Mouse (Mus musculus) CH12F3 (cell line): ENCODE data around the gene 4930523C07Rik.

Experiments
- in situ Hi-C: fragments of 300-500 bp; cut with MboI; formaldehyde crosslinking; loops from 2 replicates; pipeline ENCODE4 v1.14.3; 2020; ENCODE audit warnings: low sequenced_read_pairs

4930523C07Rik gene

DNA sequence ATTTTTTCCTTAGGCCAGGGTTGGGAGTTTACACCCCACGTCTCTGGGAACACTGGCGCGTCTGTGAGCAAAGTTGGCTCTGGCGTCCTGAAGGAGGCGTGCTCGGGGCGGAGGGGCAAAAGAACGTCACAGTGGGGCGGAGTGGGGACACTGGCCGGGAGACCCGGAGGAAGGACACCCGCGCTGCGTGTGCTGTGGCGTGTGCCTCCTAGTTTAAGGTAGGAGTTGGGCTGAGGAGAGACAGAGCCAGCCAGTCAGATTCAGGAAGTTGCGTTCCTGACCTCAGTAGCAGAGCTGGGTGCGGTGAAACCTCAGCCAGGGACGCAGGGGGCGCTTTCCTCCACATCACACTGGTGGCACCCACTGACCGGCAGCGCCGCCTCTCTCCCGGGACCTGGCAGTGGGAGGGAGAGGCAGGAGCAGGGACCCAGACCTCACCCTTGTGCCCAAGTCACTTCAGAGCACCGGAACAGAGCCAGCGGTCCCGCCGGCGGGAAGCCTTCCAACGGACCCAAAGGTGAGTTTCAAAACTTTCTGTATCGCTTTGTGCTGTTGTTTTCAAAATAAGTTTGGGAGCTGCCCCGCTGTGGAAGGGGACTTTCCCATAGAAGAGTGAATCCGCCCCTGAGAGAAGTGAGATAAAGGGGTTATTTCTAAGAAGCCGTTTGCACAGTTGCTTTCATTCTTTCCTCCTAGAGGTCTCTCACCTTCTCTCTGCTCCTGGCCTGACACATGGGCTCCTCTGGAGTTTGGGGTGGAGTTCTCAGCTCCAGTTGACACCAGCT lies at the start of gene 4930523C07Rik:
TSS of gene 4930523C07Rik (plus strand) at position 146 of the 785 bp plus-strand sequence.
- in situ Hi-C loops, result no loop called here

DNA sequence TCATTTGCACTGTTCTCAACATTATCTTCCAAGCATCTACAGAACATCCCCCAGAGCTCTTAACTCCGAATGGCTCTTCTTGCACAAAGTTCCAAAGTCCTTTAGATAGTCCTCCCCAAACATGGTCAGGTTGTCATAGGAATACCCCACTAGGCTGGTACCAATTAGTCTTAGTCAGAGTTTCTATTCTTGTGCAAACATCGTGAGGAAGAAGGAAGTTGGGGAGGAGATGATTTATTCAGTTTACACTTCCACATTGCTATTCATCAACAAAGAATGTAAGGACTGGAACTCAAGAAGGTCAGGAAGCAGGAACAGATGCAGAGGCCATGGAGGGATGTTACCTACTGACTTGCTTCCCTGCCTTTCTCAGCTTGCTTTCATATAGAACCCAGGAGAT lies 46.9 kb upstream of the 4930523C07Rik start:
- in situ Hi-C loops, result no loop called here

GRCm38 (mm10) chr1:159998349-159998748 lies 45.8 kb upstream of the 4930523C07Rik start:
- in situ Hi-C loops, result no loop called here

GRCm38 (mm10) chr1:159999232-159999631 lies 45.0 kb upstream of the 4930523C07Rik start:
- in situ Hi-C loops, result no loop called here

GRCm38 (mm10) chr1:160005319-160005718 lies 38.9 kb upstream of the 4930523C07Rik start:
- in situ Hi-C loops, result no loop called here

GRCm38 (mm10) chr1:160006919-160007588 lies 37.1 kb upstream of the 4930523C07Rik start:
- in situ Hi-C loops, result no loop called here

- in situ Hi-C loops, result no loop called here
Observed at GRCm38 (mm10) chr1:160013042-160013441, 31.1 kb upstream of the 4930523C07Rik start.

GRCm38 (mm10) chr1:160024339-160024980 lies 19.7 kb upstream of the 4930523C07Rik start:
- in situ Hi-C loops, result no loop called here

GRCm38 (mm10) chr1:160025146-160025894 lies 18.9 kb upstream of the 4930523C07Rik start:
- in situ Hi-C loops, result no loop called here

GRCm38 (mm10) chr1:160025895-160026255 lies 18.3 kb upstream of the 4930523C07Rik start:
- in situ Hi-C loops, result no loop called here

DNA sequence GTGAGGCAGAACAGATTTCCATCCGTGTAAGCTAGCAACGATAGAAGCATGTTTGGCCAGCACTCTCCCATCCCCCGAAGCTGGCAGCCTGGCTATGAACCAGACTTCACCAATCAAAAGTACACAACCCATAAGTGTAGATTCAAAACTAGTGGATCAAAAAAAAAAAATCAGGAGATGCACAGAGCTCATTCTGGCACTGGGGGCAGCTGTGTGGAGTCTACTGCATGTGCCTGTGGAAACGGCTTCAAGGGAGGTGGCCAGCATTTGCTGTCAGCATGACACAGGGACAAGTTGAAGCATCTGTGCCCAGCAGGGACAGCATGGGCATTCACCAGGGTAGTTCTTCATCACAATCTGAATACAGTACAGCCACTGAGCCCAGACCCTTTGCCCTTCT lies 16.2 kb upstream of the 4930523C07Rik start:
- in situ Hi-C loops, result no loop called here

- in situ Hi-C loops, result no loop called here
Observed at GRCm38 (mm10) chr1:160033948-160034598, 10.1 kb upstream of the 4930523C07Rik start.

DNA sequence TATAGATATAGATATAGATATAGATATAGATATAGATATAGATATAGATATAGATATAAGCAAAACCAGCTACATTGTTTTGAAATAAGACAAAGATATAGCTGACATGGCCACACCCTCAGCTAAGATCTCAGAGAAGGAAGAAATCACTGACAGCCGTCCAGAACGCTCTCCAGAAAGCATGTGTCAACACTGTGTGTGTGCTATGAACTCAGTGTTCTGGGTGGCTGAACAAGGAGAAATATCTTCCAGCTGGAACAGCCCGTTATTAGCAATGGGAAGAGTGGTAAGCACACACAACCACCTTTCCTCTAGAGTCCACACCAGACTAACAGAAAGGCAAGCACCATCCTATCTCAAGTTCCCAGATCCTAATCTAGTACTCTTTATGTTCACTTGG lies 8.6 kb upstream of the 4930523C07Rik start:
- in situ Hi-C loops, result no loop called here

- in situ Hi-C loops, result no loop called here
Observed at GRCm38 (mm10) chr1:160036996-160037521, 7.1 kb upstream of the 4930523C07Rik start.

DNA sequence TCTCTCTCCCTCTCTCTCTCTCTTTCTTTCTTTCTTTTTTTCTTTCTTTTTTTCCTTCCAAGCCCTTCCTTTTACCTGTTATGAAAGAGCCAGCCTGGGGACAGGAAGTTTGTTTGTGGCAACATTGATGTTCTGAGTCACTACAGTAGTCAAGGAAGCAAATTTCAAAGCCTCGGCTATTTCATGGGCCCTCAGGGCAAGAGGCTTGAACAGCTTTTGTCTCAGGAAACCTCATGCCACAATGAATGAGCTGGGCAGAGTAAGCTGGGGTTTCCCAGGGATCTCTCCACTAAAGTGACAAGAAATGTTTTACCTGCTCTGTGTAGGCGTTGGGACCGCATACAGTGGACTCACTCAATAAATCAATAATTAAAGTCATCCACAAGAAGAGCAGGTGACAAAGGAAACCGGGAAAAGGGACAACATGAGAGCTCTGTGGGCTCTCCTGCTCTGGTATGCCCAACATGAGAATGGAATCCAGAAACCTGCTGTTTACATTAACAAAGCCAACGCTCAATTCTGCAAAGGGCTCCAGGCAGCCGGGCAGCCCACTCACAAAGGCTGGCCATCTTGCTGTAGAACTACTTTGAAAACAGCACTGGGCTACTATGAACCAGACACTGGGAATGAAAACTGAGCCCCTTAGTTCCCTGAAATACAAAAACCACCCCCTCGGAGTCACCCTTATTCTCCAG lies 4.1 kb upstream of the 4930523C07Rik start:
- in situ Hi-C loops, result no loop called here

DNA sequence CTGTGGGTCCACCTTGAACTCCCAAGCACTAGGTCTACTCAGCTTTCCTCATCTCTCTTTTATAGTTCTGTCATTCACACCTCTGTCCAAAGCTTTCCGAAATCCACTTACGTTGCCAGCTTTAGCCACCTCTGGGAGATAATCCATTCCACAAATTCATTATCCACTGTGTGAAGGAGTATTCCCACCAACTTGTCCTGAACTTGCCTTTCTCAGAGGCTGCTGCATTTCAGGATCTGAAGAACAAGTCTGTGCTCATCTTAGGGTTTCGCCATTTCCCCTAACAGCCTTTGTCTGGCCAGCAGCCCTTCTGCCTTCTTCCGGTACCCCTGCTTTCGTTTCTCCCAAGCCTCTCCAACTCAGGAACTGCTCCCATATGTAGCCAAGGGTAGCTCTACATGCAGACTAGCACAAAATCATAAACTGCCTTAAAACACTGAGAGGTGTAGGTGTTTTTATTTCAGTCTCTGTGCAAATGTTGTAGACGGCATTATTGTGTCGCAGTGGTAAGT lies 2.9 kb upstream of the 4930523C07Rik start:
- in situ Hi-C loops, result no loop called here

GRCm38 (mm10) chr1:160042351-160042750 lies 1.8 kb upstream of the 4930523C07Rik start:
- in situ Hi-C loops, result no loop called here

GRCm38 (mm10) chr1:160043271-160043975 lies 759 bp upstream of the 4930523C07Rik start:
- in situ Hi-C loops, result no loop called here
